Mouse (Mus musculus) G1E-ER4 (cell line): ENCODE results near the gene Hypk. TPM values are rescaled to one million over a fixed set of nuclear protein-coding genes. Genes with fewer than 3 reads are reported as not detected.

Experiments
- GATA1 ChIP-seq: IDR thresholded peaks from one replicate; pipeline ENCODE4 v1.8.0; 2012; ENCODE audit warnings: low read length, inconsistent platforms
- polyA plus RNA-seq: library from polyadenylated mRNA; stranded (reverse); fragments of >175 nt; gene quantifications from 2 replicates; pipeline ENCODE4 v1.2.3, GENCODE M21; 2012

Hypk gene
- polyA plus RNA-seq, 1 experiment, result 206 TPM

DNA sequence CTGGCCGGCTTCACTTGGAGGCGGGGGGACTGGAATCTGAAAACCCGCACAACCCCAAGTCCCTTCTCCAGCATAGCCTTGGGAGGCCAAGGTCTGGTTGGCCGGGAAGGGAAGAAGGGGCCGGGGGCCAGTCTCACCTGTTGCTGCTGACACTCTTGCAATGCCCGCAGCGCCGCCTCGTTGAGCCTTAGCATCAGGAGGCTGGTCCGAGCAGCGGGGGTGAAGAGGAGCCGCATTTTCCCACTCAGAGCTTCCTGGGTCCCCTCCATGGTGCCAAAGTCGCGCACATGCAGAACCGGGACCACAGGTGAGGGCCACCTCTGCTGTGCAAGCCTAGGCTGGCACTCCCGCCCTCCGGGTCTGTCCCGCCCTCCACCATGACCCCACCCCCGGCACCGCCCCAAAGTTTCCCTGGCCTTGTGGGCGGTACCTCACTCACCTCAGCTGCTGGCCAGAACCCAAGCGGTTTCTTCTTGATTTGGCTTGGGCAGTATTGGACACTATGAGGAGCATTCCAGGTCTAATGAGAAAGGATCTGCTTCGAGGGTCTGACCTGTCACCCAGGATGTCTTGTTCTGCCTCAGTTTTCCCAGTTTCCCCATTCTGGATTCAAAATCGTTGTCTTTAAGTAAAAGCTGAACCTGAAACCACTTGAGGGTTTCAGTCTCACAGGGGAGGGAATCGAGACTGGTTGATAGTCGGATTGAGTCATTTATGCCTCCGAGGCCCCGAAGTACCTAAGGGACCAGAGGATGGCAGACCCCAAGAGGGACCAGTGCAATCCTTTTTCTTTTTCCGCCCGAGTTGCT is 10.6 kb upstream of the Hypk start:
- no peak for TF ChIP-seq GATA1

DNA sequence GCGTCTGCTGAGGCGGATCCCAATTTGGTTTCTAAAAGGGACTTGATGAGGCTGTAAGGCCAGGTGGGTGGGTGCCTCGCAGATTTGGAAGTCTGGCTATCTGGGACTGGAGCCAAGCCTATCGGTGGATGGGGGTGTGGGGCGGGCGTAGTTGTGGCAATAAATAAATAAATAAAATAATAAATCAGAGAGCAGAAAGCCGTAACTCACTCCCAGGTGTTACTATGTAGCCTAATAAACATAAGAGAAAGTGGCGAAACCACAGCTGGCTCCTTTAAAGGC is 10.1 kb upstream of the Hypk start:
- TF ChIP-seq GATA1, result no peak

DNA sequence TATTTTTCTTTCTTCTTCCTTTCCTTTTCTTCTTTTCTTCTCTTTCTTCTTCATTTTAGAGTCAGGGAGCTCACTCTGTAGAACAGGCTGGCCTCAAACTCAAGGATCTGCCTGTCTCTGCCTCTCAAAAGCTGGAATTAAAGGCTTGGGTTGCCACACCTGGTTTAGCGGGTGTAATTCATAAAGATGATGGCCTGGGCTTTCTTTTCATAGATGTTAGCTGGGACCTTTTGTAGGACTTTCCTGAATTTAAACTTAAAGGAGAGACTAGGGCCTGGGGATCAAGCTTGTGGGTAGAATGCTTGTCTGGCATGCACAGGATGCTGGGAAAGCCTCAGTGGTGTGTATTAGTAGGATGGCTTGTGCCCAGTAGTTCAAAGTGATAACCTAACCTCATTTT is 8.9 kb upstream of the Hypk start, which contains the start of gene Ell3:
Ell3 (minus strand) TSS at position 101 of the 400 bp plus-strand sequence.
- no peak for TF ChIP-seq GATA1

DNA sequence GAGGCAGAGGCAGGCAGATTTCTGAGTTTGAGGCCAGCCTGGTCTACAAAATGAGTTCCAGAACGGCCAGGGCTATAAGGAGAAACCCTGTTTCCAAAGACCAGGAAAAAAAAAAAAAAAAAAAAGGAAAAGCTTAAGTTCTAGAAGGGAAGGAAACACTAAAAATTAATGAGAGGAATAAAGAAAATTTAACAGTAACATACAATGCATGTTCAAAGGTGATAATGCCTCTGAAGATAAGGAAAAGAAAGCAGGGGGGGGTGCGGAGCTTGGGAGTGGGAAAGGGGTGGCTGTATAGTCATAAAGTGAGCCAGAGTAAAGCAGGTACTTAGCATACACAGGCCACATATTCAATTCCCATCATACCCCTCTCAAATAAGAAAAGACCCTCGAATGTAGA is 8.0 kb upstream of the Hypk start:
- TF ChIP-seq GATA1, result no peak

DNA sequence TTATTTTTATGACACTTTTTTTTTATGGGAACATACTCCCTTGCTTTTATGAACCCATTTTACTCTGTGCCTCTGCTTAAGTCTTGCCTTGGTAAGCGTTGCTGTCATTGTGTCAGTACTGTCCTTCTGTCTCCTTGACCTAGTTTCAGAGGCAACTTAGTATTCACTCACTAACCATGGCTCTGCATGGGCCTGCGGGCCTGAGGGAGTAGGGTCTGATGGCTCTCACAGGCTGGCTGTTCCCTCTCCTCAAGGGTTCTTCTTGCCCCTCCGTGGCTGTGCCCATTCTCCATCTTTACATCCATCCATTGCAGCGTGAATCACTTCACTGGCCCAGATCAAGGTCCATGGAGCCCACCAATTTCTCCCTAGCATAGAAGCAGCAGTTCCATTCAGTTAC is 6.6 kb upstream of the Hypk start:
- TF ChIP-seq GATA1, result no peak

DNA sequence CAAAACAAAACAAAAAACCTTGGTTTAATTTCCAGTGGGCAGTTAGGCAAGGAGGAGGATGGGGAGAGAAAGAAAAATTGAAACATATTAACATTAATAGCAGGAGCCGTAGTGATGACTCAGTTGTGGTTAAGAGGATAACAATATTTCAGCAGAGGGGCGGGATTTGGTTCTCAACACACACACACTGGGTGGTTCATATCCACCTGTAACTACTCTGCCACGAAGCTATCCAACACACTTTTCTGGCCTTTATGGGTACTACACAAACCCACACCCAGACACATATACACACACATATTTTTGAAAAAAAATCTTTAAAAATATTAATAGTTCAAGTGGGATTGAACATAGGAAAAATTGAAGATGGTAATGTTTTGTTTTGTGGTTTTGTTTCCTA is 6.1 kb upstream of the Hypk start:
- TF ChIP-seq GATA1, result no peak

DNA sequence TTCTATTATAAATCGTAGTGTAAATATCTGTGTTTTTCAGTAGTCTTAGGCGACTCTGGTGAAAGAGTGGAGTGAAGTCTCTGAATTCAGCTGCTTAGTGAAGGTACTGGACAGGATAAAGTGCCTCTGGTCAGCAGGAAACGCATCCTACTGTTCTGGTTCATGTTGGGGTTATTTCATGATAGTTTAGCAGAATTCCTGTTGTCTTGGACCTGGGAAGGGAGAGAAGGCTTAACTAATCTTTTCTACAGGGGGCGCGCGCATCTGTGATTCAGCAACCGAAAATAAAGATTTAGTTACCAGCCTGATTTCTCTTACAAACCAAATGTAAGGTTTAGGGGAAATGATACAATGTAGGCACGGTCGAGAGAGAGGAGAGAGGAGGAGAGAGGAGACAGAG is 5.0 kb upstream of the Hypk start:
- no peak for TF ChIP-seq GATA1

DNA sequence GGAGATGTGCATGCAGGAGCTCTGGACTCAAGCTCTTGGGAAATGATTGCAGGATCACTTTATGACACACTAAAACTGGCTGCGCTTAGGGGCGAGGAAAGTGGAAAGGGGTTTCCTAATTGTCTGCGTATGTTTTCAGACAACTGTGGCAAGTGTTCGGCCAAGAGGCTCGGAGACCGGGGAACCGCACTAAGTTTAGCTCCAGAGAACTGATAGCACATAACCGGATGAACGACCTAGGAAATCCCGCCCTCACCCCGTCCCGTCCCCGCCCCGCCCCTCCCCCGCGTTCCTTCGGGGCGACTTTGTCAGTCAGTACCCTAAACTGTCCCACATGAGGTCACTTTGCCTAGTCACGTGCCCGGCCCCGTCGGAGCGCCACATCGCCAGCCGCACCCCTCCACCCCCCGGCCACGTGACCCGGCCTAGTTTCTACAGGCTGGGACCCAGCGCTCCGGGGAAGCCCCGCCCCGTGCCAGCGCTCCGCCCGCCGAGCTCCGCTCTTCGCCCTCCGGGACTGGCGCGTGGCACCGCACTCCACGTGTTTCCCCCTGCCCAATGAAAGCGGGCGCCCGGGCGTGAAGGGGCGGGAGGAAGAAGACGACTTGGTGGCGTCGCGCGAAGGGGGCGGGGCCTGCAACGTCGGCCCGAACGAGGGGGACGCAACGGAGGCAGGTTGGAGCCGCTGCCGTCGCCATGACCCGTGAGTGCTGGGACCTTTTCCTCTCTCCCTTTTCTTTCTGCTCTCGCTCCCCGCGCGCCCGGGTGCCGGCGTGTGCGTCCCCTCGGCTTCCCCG is 4.2 kb upstream of the Hypk start, which contains the start of gene Serf2:
Serf2 (plus strand) TSS at position 457 of the 797 bp plus-strand sequence.
- no peak for TF ChIP-seq GATA1

DNA sequence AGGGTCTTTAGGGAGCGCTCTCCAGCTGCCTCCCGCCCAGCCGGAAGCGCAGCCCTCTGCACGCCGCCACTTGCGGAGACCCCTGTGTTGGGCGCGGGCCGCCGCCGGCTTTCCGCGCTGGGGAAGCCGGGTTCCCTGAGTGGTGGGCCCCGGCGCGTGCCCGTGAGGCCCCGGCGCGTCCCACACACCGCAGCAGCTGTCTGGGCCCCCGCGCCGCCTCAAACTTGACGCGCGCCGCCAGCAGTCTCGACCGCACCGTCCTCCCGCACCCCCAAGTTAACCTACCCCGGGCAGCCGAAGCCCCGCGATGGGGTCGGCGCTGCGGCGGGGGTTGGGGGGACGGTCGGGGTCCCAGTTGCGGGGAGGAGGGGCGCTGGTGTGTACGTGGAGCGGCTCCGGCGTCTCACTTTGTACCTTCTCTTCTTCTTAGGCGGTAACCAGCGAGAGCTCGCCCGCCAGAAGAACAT is 3.5 kb upstream of the Hypk start:
- TF ChIP-seq GATA1, result no peak

DNA sequence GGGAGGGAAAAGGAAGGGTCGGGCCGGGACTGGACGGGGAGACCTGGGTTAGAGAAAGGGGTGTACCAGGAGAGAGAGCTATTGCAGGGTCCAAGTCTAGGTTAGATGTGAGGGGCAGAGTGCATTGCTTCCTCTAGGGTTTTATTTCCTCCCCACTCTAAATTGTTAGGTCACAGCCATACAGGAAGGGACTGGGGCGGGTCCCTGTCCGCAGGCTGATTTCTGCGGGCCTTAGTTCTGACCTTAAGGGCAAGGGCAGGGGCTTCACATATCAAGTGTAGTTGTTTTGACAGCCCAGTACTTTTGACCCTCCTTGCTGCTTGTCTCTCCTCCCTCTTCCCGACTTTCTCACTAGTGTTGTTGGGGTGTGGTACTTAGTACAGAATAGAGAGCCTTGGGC is 3.0 kb upstream of the Hypk start:
- no peak for TF ChIP-seq GATA1

DNA sequence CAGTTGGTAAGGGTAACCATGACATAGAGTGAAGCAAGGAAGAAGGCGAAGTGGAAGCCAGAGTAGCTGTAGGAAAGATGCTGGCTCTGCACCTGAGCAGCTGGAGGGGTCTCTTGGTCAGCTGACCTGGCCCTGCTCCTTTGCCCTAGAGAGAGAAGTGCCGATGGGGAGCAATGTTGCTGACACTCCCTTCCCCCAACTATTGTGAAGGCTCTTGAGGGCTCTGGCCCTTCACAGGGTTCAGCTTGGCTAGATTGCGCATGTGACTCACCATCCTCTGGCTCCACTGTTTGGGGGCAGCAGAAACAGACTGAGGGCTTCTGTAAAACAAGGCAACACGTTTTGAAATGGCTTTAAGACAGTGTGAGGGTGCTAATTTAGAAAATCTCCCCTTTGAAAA is 729 bp upstream of the Hypk start:
- TF ChIP-seq GATA1, result no peak

DNA sequence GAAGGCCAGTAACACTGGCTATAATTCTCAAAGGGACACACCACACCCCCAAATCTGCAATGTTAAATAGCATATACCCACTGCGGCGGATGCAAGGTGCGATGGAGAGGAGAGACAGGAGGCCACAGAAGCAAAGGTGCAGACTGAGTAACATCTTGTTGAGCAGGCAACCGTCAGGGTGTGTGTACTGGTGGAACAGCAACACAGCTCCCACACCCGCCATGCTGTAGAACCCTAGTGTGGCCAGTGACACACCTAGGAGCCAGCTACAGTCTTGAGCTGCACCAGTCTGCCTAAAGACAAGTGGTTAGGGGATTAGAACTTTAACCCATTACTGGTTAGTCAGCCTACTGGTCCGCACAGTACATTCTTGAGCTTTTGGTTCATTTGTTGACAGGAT is 827 bp downstream of the Hypk start:
- no peak for TF ChIP-seq GATA1

DNA sequence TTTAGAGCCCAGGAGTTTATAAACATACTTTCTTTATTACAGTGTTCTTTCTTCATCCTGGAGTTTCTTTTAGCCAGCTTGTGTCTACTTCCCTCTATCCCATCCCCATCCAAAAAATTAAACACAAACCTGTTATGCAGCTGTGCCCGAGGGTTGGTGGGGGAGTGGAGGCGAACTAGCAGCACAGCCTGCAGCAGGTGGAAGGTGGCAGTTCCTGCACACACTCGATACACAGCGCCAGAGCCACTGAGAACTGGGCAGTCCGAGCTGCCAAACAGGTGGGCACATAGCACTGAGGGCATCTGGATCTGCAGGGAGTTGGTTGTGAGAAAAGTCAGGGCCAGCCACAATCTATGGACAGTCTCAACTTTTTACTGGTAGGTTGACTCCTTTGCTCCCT is 2.4 kb downstream of the Hypk start:
- TF ChIP-seq GATA1, result no peak

DNA sequence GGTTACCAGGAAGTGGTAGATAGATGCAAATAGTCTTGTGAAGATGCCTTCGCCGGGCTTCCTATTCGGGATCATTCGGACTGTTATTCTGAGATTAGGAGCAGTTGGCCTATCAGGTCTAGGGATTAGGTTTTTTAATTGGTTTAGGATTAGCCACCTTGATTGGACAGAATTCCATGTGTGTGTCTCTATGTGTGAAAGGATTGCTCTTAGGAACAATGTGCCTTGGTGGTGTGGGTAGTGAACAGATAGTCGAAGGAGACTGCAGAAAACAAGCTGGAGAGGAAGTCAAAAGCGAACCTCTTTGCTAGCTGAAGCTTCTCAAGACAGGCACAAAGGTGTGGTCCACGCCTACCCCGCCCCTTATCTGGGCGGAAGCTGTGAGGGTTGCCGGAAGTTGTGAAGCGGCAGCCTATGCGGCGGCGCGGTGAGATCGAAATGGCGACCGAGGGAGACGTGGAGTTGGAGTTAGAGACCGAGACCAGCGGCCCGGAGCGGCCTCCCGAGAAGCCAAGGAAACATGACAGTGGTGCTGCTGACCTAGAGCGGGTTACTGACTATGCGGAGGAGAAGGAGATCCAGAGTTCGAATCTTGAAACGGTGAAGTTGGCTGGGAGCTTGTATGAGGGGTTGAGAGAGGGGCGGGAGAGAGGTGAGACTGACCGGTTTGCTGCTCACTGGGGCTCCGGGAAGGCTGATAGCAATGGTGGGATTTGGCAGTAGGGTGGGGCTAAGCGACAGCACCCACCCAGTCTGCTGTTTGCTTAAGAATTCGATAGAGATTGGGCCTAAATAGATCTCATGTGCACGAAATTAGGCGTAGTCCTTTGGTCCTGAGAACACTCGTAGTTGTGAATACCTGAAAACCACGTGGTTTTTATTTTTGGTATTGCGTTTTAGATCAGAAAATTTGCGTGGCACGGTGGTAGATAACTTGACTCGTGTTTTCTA is 3.9 kb downstream of the Hypk start, which contains the start of gene Serinc4:
Serinc4 (minus strand) TSS at position 90 of the 951 bp plus-strand sequence.
- no peak for TF ChIP-seq GATA1

DNA sequence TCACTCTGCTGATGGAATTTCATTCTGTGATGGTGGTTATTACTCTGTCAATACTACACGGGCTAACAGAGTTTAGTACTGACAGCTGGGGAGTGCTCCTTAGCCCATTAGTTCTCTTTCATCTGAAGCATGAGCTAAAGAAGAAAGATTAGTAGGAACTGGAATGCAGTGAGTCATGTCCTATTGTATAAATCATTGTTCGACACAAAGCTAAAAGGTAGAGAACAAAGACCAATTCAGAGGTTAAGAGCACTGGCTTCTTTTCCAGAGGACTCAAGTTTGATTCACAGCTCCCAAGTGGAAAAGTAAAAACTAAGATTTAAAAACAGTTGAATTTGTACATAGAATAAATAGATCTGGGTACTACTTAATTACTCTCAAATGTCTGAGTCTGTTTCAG is 7.0 kb downstream of the Hypk start:
- no peak for TF ChIP-seq GATA1
